Mouse (Mus musculus) liver, embryonic 11.5 days (tissue): ENCODE data around the gene Tns3. TPM values are rescaled to one million over a fixed set of nuclear protein-coding genes. Genes with fewer than 3 reads are reported as not detected.

Experiments used
- ATAC-seq: fragments of 200-750 bp; cut with Nextera tagmentation; replicated peaks from 2 replicates; pipeline ENCODE4 v1.8.0; 2017; ENCODE audit warnings: moderate number of reproducible peaks, mild to moderate bottlenecking, moderate TSS enrichment, moderate library complexity; ENCODE audit not compliant: low FRiP score
- DNase-seq: peaks from one replicate; pipeline ENCODE4 v3.0.0-alpha.2; 2017; ENCODE audit warnings: low spot score
- H3K27ac ChIP-seq: fragments of 300-500 bp; sonication (generic); 2 replicates; pipeline ENCODE4 v1.5.1; 2014; ENCODE audit warnings: mild to moderate bottlenecking, low read depth, low read length, control low read depth
- H3K27me3 ChIP-seq: fragments of 300-500 bp; sonication (generic); replicated peaks from 2 replicates; pipeline ENCODE4 v1.6.1; 2014; ENCODE audit warnings: low read length, mixed read lengths; ENCODE audit not compliant: control insufficient read depth, insufficient read depth
- H3K36me3 ChIP-seq: fragments of 300-500 bp; sonication (generic); 2 replicates; pipeline ENCODE4 v1.6.1; 2014; ENCODE audit warnings: mild to moderate bottlenecking, low read length, moderate library complexity, mixed read lengths; ENCODE audit not compliant: control insufficient read depth, insufficient read depth
- H3K4me1 ChIP-seq: fragments of 300-500 bp; sonication (generic); replicated peaks from 2 replicates; pipeline ENCODE4 v1.6.1; 2014; ENCODE audit warnings: low read length, mixed read lengths; ENCODE audit not compliant: control insufficient read depth, insufficient read depth
- H3K4me2 ChIP-seq: fragments of 300-500 bp; sonication (generic); 2 replicates; pipeline ENCODE4 v1.6.1; 2014; ENCODE audit warnings: mild to moderate bottlenecking, control low read depth, moderate library complexity
- H3K4me3 ChIP-seq: fragments of 300-500 bp; sonication (generic); 2 replicates; pipeline ENCODE4 v1.5.1; 2014; ENCODE audit warnings: low read depth, low read length, control low read depth
- H3K9ac ChIP-seq: fragments of 300-500 bp; sonication (generic); 2 replicates; pipeline ENCODE4 v1.6.1; 2014; ENCODE audit warnings: low read depth, low read length, control low read depth
- H3K9me3 ChIP-seq: fragments of 300-500 bp; sonication (generic); 2 replicates; pipeline ENCODE4 v1.6.1; 2016; ENCODE audit warnings: low read length, inconsistent platforms, mixed read lengths; ENCODE audit not compliant: control insufficient read depth
- WGBS: fragments of 180-500 bp; shearing (Covaris S2); extraction: QIAGEN DNeasy Blood & Tissue Kit; methylation state at CpG from one replicate; pipeline ENCODE4 v1.1.7; 2014; 5-methylcytosine and 5-hydroxymethylcytosine counted together
- polyA plus RNA-seq: library from polyadenylated mRNA; unstranded; fragments of >200 nt; fragmentation: Nextera tagmentation; extraction: Ambion mirVana; gene quantifications from 2 replicates; pipeline ENCODE4 v1.2.1, GENCODE M21; 2014

The Tns3 gene
- polyA plus RNA-seq, 1 experiment from 2014 or later, result 9.8 TPM

DNA sequence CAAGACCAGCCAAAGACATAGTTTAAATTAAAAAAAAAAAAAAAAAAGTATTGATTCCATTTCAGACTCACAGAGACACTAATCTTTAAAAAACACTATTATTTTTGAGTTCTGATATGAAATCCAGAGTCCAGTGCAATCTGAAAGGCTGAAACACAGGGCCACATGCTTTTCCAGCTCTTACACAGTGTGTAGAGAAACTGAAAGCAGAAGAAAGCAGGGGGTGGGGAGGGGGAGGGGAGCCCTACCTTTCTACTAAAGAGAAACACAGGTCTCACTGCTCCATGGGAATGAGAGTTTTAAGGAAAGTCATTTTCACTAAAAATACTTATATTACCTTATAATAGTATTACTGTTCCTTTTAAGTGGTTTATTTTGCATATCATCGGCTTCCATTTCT lies 57.2 kb downstream of the Tns3 start:
- H3K9me3 ChIP-seq, result no peaks in the 10 kb centered on the region
- H3K4me1 ChIP-seq, result 0 out of 2 replicates have a peak, but pooled peaks cover 2% of the 10 kb centered on the region
- no peak overlapping the region for H3K4me2 ChIP-seq
- no peaks in the 10 kb centered on the region; the same call in 1 of the 2 replicates for H3K36me3 ChIP-seq
- WGBS, result 88% methylated on average over 1 of the region's 1 CpGs
- DNase-seq, result no peak
- H3K27me3 ChIP-seq, result no peaks in the 10 kb centered on the region
- no peak for ATAC-seq
- no peak overlapping the region for H3K9ac ChIP-seq
- no peak overlapping the region for H3K4me3 ChIP-seq
- no peak overlapping the region for H3K27ac ChIP-seq

DNA sequence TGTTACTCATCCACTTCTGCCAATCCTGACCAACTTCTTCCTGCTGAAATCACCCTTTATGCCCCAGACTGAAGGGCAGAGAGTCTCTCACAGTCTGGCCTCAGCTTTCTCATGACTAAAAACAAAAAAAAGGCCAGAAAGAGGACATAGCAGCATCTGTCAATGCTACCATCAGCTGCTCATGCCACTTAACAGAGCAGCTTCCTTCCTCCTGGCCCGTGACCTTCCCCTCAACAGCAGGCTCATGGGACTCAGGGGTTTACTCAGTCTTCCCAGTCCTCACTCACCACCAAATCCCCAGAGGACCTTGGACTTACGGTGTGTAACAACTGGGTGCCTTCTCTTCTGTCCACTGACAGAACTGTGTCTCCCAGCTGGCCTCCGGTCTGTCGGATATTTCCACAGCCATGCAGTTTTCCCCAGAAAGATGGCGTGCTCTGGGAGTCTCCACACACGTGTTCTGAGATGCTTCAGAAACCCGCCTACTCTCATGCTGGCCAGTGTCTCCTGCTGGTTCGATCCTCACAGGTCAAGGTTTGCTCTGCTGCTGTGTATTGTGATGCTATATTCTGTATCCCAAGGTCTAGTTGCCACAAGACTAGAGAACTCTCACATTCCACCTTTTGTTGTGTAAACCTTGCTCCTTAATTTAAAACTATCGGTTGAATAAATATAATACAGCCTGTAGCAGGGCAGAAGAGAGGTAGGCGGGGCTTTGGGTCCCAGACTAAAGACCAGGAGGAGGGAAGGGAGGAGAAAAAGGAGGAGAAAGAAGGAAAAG lies 59.4 kb downstream of the Tns3 start:
- DNase-seq (no peak), ATAC-seq (no peak)
- H3K27ac ChIP-seq, result no peak overlapping the region
- no peaks in the 10 kb centered on the region for H3K27me3 ChIP-seq
- WGBS, result 79% methylated on average over 10 of the region's 10 CpGs
- no peaks in the 10 kb centered on the region; the same call in 1 of the 2 replicates for H3K36me3 ChIP-seq
- no peak overlapping the region for H3K4me2 ChIP-seq
- no peaks in the 10 kb centered on the region for H3K9me3 ChIP-seq
- no peak overlapping the region for H3K4me3 ChIP-seq
- peaks cover 8% of the 10 kb centered on the region for H3K4me1 ChIP-seq
- no peak overlapping the region for H3K9ac ChIP-seq

- Histone ChIP-seq H3K4me2 (no peak overlapping the region), H3K27ac (no peak overlapping the region), H3K4me3 (no peak overlapping the region), H3K9me3 (no peaks in the 10 kb centered on the region), H3K36me3 (no peaks in the 10 kb centered on the region), H3K9ac (no peak overlapping the region), H3K4me1 (peaks cover 8% of the 10 kb centered on the region), H3K27me3 (no peaks in the 10 kb centered on the region)
- 77% methylated on average over 1 of the region's 1 CpGs for WGBS
- DNase-seq (no peak), ATAC-seq (no peak)
Observed at GRCm38 (mm10) chr11:8602606-8603005, 61.7 kb downstream of the Tns3 start.

DNA sequence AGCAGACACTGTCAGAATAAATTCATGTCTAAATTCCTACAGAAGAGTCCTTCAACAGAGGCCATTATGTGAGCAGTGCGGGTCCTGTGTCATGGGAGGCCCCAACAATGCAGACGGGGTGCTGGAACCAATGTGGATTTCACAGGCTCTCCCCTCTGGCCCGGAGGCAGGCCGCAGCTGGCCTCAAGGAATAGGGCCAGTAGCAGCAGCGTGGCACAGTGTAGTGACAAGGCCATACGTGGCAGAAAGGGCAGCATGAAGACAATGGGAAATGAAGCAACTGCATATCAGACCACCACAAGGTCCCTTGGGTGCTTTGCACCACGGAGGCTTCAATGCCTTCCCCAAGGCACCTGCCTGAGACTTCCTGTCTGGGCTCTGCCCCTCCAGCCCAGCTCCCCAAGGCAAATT lies 62.9 kb downstream of the Tns3 start:
- 62% methylated on average over 7 of the region's 7 CpGs for WGBS
- H3K36me3 ChIP-seq, result no peaks in the 10 kb centered on the region
- ATAC-seq (0 out of 2 replicates have a peak, but pooled peaks have one; percentile 29), DNase-seq (no peak)
- 0 out of 2 replicates have a peak overlapping the region, but pooled peaks have one; percentile 4 for H3K27ac ChIP-seq
- H3K9me3 ChIP-seq, result no peaks in the 10 kb centered on the region
- H3K4me2 ChIP-seq, result no peak overlapping the region
- H3K4me3 ChIP-seq, result no peak overlapping the region
- H3K27me3 ChIP-seq, result no peaks in the 10 kb centered on the region
- H3K4me1 ChIP-seq, result peaks cover 8% of the 10 kb centered on the region
- no peak overlapping the region for H3K9ac ChIP-seq

DNA sequence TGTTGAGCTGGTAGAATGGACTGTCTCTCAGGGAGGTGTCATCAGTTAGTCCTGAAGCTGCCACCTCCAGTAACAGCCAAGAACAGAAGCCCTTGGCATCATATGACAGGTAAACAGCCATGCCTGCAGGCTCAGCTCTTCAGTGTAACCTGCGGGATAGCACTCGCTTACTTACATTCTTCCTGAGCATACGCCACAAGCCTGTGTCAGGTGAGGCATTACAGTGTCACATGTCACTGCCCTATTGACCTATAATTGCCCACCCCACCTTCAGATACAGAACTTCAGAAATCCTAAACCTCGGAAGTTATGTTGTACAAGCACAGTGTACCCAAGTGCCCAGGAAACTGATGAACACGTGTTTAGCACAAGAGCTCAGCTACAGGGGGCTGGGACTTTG lies 68.7 kb downstream of the Tns3 start:
- DNase-seq, result no peak
- H3K27me3 ChIP-seq, result no peaks in the 10 kb centered on the region
- H3K4me3 ChIP-seq, result no peak overlapping the region
- no peak overlapping the region for H3K9ac ChIP-seq
- H3K4me2 ChIP-seq, result no peak overlapping the region
- H3K36me3 ChIP-seq, result no peaks in the 10 kb centered on the region
- no peak overlapping the region for H3K27ac ChIP-seq
- 89% methylated on average over 5 of the region's 5 CpGs for WGBS
- no peaks in the 10 kb centered on the region for H3K9me3 ChIP-seq
- no peaks in the 10 kb centered on the region for H3K4me1 ChIP-seq
- ATAC-seq, result no peak

DNA sequence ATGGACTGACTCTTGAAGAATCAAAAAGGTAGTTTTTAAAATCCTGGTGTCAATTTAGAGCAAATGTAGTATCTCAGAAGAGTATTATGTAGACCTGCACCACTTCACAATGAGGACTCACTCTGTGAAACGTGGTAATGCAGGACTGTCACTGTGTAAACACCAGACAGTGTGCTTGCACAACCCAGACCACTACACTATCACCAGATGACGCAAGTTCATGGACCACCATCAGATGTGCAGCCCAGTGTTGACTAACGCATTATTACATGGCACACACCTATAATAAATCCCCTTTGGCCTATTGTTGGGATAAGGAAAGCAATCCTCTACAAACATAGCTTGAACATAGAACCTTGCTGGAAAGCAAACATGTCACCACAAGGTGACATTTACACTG lies 71.2 kb downstream of the Tns3 start:
- Histone ChIP-seq H3K36me3 (no peaks in the 10 kb centered on the region), H3K9me3 (no peaks in the 10 kb centered on the region), H3K4me2 (no peak overlapping the region), H3K27ac (no peak overlapping the region), H3K9ac (no peak overlapping the region), H3K4me1 (0 out of 2 replicates have a peak, but pooled peaks cover 7% of the 10 kb centered on the region), H3K27me3 (no peaks in the 10 kb centered on the region), H3K4me3 (no peak overlapping the region)
- DNase-seq (no peak), ATAC-seq (no peak)
- 73% methylated on average over 3 of the region's 3 CpGs for WGBS

DNA sequence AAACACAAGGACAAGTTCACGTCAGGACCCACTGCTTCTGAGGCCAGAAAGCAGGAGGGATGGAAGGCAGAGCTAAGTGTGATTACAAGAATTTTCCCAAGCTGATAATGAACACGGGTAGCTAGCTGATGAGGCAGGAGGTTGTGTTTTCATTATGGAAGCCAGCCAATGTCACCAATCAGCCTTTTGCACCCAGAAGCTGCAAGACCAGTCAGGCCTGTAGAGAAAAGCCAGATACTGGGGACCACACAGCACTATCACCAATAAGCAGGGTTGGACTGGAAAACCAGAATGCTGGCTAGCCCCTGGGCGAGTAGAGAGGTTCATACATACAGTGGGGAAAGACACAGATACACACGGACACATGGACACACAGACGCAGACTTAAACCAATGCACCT lies 73.1 kb downstream of the Tns3 start:
- Histone ChIP-seq H3K9ac (no peak overlapping the region), H3K27ac (no peak overlapping the region)
- ATAC-seq, result no peak

DNA sequence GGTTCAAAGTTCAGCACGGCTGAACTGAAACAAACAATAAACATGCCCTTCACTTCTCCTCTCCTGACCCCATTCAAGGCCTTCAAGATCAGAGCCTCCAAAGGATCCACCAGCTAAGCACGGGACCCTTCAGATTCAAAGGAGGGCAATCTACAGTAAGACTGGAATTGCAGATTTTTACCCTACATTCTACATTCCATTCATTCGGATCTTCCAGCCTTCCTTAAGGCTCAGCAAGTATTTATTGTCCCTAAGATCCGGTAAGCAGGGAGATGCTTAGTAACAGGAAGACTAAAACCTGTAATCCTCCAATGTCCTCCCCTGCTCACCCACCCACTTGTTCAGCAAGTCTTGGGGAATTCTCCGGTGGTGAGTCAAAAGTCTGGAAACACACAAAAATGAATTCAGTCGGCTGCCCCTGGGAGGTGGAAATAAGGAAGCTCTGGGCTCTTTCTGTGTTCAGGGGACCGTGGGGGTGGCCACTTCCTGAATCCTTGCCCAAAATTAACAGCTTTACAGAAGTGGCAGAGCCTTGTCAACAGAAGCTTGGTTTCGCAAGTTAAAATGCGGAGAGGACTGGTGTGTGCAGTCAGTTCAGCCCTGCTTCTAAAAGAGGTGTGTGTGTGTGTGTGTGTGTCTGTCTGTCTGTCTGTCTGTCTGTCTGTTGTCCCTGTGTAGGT lies 75.0 kb downstream of the Tns3 start:
- Histone ChIP-seq H3K4me2 (no peak overlapping the region), H3K9me3 (no peaks in the 10 kb centered on the region), H3K27me3 (no peaks in the 10 kb centered on the region), H3K9ac (no peak overlapping the region), H3K27ac (no peak overlapping the region), H3K4me1 (peaks cover 7% of the 10 kb centered on the region; the same call in 1 of the 2 replicates), H3K4me3 (no peak overlapping the region), H3K36me3 (no peaks in the 10 kb centered on the region)
- ATAC-seq, result peak; percentile 38; the same call in 1 of the 2 replicates
- WGBS, result 48% methylated on average over 9 of the region's 9 CpGs
- DNase-seq, result no peak

More for the DNA sequence above, 73.1 kb downstream of the Tns3 start:
- no peaks in the 10 kb centered on the region for H3K9me3 ChIP-seq
- peaks cover 7% of the 10 kb centered on the region; the same call in 1 of the 2 replicates for H3K4me1 ChIP-seq
- H3K27me3 ChIP-seq, result no peaks in the 10 kb centered on the region
- no peaks in the 10 kb centered on the region for H3K36me3 ChIP-seq
- no peak overlapping the region for H3K4me2 ChIP-seq
- 74% methylated on average over 5 of the region's 5 CpGs for WGBS
- no peak overlapping the region for H3K4me3 ChIP-seq
- DNase-seq, result no peak
